Mouse (Mus musculus): ENCODE data around the gene Tenm2. TPM values are rescaled to one million over a fixed set of nuclear protein-coding genes. Genes with fewer than 3 reads are reported as not detected.

Tenm2 gene
- polyA plus RNA-seq, 1 experiment from 2014 or later, result 1.9 TPM

- H3K9me3 ChIP-seq (replicated peaks; ENCODE audit: control insufficient read depth, low read length), result no peaks in the 10 kb centered on the region
Measured at GRCm38 (mm10) chr11:36203896-36204295, 1031.9 kb downstream of the Tenm2 start.

GRCm38 (mm10) chr11:36194348-36194747 is 1041.4 kb downstream of the Tenm2 start:
- Histone ChIP-seq H3K27me3 (ENCODE audit: control insufficient read depth, insufficient read depth, low read length) (no peaks in the 10 kb centered on the region), H3K4me3 (replicated peaks; ENCODE audit: low read length) (no peak overlapping the region), H3K9me3 (replicated peaks; ENCODE audit: control insufficient read depth, low read length) (no peaks in the 10 kb centered on the region), H3K4me1 (ENCODE audit: control insufficient read depth, insufficient read depth, low read length) (no peaks in the 10 kb centered on the region), H3K36me3 (ENCODE audit: control insufficient read depth, insufficient read depth, low read length) (no peaks in the 10 kb centered on the region), H3K9ac (ENCODE audit: low read length) (no peak overlapping the region), H3K27ac (ENCODE audit: low read length) (no peak overlapping the region), H3K4me2 (ENCODE audit: low read depth, low read length) (no peak overlapping the region)
- WGBS, result 70% methylated on average over 2 of the region's 2 CpGs
- ATAC-seq (ENCODE audit: insufficient read depth, low FRiP score), result no peak

More at GRCm38 (mm10) chr11:36203896-36204295, 1031.9 kb downstream of the Tenm2 start:
- Histone ChIP-seq H3K27me3 (ENCODE audit: control insufficient read depth, insufficient read depth, low read length) (no peaks in the 10 kb centered on the region), H3K36me3 (ENCODE audit: control insufficient read depth, insufficient read depth, low read length) (no peaks in the 10 kb centered on the region), H3K4me1 (ENCODE audit: control insufficient read depth, insufficient read depth, low read length) (no peaks in the 10 kb centered on the region), H3K4me2 (ENCODE audit: low read depth, low read length) (no peak overlapping the region), H3K27ac (ENCODE audit: low read length) (no peak overlapping the region), H3K4me3 (replicated peaks; ENCODE audit: low read length) (no peak overlapping the region), H3K9ac (ENCODE audit: low read length) (no peak overlapping the region)
- no peak for ATAC-seq (ENCODE audit: insufficient read depth, low FRiP score)
- 61% methylated on average over 1 of the region's 1 CpGs for WGBS

DNA sequence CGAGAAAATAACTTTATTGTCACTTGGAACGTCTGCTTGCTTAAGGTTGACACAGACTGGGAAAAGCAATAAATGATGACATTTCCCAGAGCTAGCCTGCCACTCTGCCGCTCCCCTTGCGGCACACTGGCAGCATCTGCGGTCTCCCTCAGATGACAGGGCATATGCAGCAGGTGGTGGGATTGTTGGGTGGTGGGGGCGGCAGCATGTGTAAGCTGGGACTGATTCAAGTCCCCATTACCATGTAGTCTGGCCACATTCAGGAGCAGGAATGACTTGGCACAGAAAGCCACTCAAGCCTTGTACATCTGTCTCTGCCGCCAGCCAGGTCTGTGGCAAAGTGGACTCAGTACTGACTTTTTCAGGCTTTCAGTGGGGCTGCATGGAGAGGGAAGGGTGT is 1059.7 kb downstream of the Tenm2 start:
- Histone ChIP-seq H3K9me3 (replicated peaks; ENCODE audit: control insufficient read depth, low read length) (no peaks in the 10 kb centered on the region), H3K9ac (ENCODE audit: low read length) (no peak overlapping the region), H3K27me3 (ENCODE audit: control insufficient read depth, insufficient read depth, low read length) (no peaks in the 10 kb centered on the region), H3K27ac (ENCODE audit: low read length) (no peak overlapping the region), H3K4me1 (ENCODE audit: control insufficient read depth, insufficient read depth, low read length) (no peaks in the 10 kb centered on the region), H3K36me3 (ENCODE audit: control insufficient read depth, insufficient read depth, low read length) (no peaks in the 10 kb centered on the region), H3K4me3 (replicated peaks; ENCODE audit: low read length) (no peak overlapping the region), H3K4me2 (ENCODE audit: low read depth, low read length) (no peak overlapping the region)
- 59% methylated on average over 7 of the region's 7 CpGs for WGBS
- no peak for ATAC-seq (ENCODE audit: insufficient read depth, low FRiP score)

DNA sequence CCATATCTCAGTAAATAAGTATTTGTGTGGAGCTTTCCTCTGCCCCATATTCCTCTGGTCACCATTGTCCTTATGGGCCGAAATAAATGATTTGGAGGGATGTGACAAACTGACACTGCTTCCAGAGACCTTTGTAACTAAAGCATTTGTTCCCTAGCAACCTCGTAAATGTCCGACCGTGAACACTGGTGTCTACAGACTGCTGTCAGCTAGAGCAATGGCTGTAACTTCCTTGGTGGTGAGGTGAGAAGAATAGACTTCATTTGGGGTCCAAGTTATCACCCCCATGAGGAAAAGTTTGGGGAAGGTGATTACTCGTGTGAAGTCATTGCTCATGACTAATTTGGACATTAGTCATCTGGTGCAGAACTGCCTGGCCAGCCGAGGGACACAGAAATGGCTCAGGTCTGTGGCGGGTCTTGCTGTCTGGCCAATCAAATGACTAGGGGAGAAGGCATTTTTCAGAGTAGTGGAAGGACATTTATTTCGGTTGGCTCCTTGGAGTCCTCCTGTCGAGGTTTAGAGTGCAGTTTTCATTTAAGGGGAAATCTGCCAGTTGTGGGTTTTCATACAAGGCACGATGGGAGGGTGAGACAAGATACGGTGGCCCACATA is 1062.6 kb downstream of the Tenm2 start:
- no peak overlapping the region for H3K4me2 ChIP-seq (ENCODE audit: low read depth, low read length)
- WGBS, result 65% methylated on average over 11 of the region's 11 CpGs
- no peaks in the 10 kb centered on the region for H3K9me3 ChIP-seq (replicated peaks; ENCODE audit: control insufficient read depth, low read length)
- no peak for ATAC-seq (ENCODE audit: insufficient read depth, low FRiP score)
- no peaks in the 10 kb centered on the region for H3K27me3 ChIP-seq (ENCODE audit: control insufficient read depth, insufficient read depth, low read length)
- H3K4me1 ChIP-seq (ENCODE audit: control insufficient read depth, insufficient read depth, low read length), result no peaks in the 10 kb centered on the region
- no peak overlapping the region for H3K27ac ChIP-seq (ENCODE audit: low read length)
- no peak overlapping the region for H3K4me3 ChIP-seq (replicated peaks; ENCODE audit: low read length)
- H3K36me3 ChIP-seq (ENCODE audit: control insufficient read depth, insufficient read depth, low read length), result no peaks in the 10 kb centered on the region
- no peak overlapping the region for H3K9ac ChIP-seq (ENCODE audit: low read length)

- no peak overlapping the region for H3K27ac ChIP-seq (ENCODE audit: low read length)
- no peaks in the 10 kb centered on the region for H3K4me1 ChIP-seq (ENCODE audit: control insufficient read depth, insufficient read depth, low read length)
- H3K9me3 ChIP-seq (replicated peaks; ENCODE audit: control insufficient read depth, low read length), result no peaks in the 10 kb centered on the region
- H3K4me2 ChIP-seq (ENCODE audit: low read depth, low read length), result no peak overlapping the region
- H3K27me3 ChIP-seq (ENCODE audit: control insufficient read depth, insufficient read depth, low read length), result no peaks in the 10 kb centered on the region
- H3K9ac ChIP-seq (ENCODE audit: low read length), result no peak overlapping the region
- 74% methylated on average over 6 of the region's 6 CpGs for WGBS
- no peak overlapping the region for H3K4me3 ChIP-seq (replicated peaks; ENCODE audit: low read length)
- no peak for ATAC-seq (ENCODE audit: insufficient read depth, low FRiP score)
- H3K36me3 ChIP-seq (ENCODE audit: control insufficient read depth, insufficient read depth, low read length), result no peaks in the 10 kb centered on the region
Measured at GRCm38 (mm10) chr11:36172520-36172919, 1063.2 kb downstream of the Tenm2 start.

- Histone ChIP-seq H3K4me3 (replicated peaks; ENCODE audit: low read length) (no peak overlapping the region), H3K4me1 (ENCODE audit: control insufficient read depth, insufficient read depth, low read length) (no peaks in the 10 kb centered on the region), H3K4me2 (ENCODE audit: low read depth, low read length) (no peak overlapping the region), H3K9ac (ENCODE audit: low read length) (no peak overlapping the region), H3K27me3 (ENCODE audit: control insufficient read depth, insufficient read depth, low read length) (no peaks in the 10 kb centered on the region), H3K36me3 (ENCODE audit: control insufficient read depth, insufficient read depth, low read length) (no peaks in the 10 kb centered on the region), H3K27ac (ENCODE audit: low read length) (no peak overlapping the region), H3K9me3 (replicated peaks; ENCODE audit: control insufficient read depth, low read length) (no peaks in the 10 kb centered on the region)
- no peak for ATAC-seq (ENCODE audit: insufficient read depth, low FRiP score)
- whole genome bisulfite sequencing, result 87% methylated on average over 7 of the region's 7 CpGs
Measured at GRCm38 (mm10) chr11:36171991-36172390, 1063.8 kb downstream of the Tenm2 start.

DNA sequence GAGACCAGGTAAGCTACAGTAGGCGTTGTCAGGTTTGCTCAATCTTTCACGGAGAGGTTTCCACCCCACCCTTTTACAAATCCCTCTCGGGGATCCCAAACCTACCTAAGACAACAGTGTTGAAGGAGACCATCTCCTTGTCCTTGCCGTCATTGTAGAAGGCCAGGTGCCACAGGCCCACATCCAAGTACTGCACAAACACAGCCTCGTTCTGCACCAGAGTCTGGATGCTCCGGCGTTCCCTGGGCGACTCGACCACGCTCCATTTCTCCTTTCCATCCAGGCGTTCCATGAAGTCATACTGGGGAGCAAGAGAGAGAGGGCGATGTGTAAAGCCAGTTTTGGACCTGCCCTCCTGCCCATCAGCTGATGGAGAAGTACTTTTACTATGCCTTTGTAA is 1064.5 kb downstream of the Tenm2 start:
- Histone ChIP-seq H3K9me3 (replicated peaks; ENCODE audit: control insufficient read depth, low read length) (no peaks in the 10 kb centered on the region), H3K4me3 (replicated peaks; ENCODE audit: low read length) (no peak overlapping the region), H3K27ac (ENCODE audit: low read length) (no peak overlapping the region), H3K27me3 (ENCODE audit: control insufficient read depth, insufficient read depth, low read length) (no peaks in the 10 kb centered on the region), H3K9ac (ENCODE audit: low read length) (no peak overlapping the region), H3K4me2 (ENCODE audit: low read depth, low read length) (no peak overlapping the region), H3K4me1 (ENCODE audit: control insufficient read depth, insufficient read depth, low read length) (no peaks in the 10 kb centered on the region), H3K36me3 (ENCODE audit: control insufficient read depth, insufficient read depth, low read length) (no peaks in the 10 kb centered on the region)
- 92% methylated on average over 12 of the region's 12 CpGs for WGBS
- no peak for ATAC-seq (ENCODE audit: insufficient read depth, low FRiP score)

DNA sequence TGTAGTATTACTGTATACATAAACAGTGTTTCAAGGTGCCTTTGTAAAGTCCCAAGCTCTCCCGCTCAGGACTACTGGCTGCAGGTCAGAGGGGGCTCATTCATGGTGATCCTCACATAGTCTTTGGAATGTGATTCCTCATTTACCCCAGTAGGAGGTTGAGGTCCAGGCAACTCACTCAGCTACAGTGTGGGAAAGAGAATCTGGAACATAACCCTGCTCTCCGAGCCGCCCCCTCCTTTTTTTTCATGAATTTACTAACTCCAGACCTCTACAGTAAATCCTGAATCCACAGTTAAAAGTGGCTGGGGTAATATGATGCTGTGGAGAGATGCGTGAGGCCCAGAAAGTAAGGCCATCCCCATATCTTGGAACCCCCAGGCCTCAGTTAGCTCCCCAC is 1066.0 kb downstream of the Tenm2 start:
- 81% methylated on average over 4 of the region's 4 CpGs for WGBS
- Histone ChIP-seq H3K27ac (ENCODE audit: low read length) (no peak overlapping the region), H3K4me3 (replicated peaks; ENCODE audit: low read length) (no peak overlapping the region), H3K4me2 (ENCODE audit: low read depth, low read length) (no peak overlapping the region), H3K4me1 (ENCODE audit: control insufficient read depth, insufficient read depth, low read length) (no peaks in the 10 kb centered on the region), H3K36me3 (ENCODE audit: control insufficient read depth, insufficient read depth, low read length) (no peaks in the 10 kb centered on the region), H3K27me3 (ENCODE audit: control insufficient read depth, insufficient read depth, low read length) (no peaks in the 10 kb centered on the region), H3K9me3 (replicated peaks; ENCODE audit: control insufficient read depth, low read length) (no peaks in the 10 kb centered on the region), H3K9ac (ENCODE audit: low read length) (no peak overlapping the region)
- no peak for ATAC-seq (ENCODE audit: insufficient read depth, low FRiP score)

DNA sequence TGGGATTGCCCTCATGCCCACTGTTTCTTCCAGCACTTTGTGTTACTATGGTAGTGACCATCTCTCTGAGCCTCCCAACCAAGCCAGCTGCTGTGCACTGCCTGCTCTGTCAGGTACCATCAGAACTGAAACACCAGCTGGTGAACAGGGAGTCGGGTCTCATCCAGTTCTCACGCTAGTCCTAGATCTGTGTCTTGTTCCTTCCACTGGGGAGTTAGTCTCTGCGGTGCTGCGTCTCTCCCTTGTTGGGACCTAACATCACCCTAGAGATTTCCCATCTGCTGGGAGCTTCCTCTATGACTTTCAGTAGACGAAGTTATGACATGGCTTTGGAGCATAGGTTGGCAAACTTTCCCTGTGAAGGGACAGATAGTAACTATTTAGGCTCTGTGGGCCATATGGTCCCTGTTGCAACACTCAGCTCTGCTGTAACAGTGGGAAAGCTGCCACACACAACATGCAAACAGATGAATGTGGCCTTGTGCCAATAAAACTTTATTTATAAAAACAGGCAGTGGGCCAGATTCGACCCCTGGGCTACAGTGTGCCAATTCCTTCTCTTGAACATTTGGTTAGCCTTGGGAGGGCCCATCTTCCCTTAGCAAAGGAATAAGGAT is 1066.7 kb downstream of the Tenm2 start:
- H3K27me3 ChIP-seq (ENCODE audit: control insufficient read depth, insufficient read depth, low read length), result no peaks in the 10 kb centered on the region
- no peak overlapping the region for H3K27ac ChIP-seq (ENCODE audit: low read length)
- no peak overlapping the region for H3K4me2 ChIP-seq (ENCODE audit: low read depth, low read length)
- no peak for ATAC-seq (ENCODE audit: insufficient read depth, low FRiP score)
- H3K9ac ChIP-seq (ENCODE audit: low read length), result no peak overlapping the region
- no peaks in the 10 kb centered on the region for H3K36me3 ChIP-seq (ENCODE audit: control insufficient read depth, insufficient read depth, low read length)
- H3K4me3 ChIP-seq (replicated peaks; ENCODE audit: low read length), result no peak overlapping the region
- H3K4me1 ChIP-seq (ENCODE audit: control insufficient read depth, insufficient read depth, low read length), result no peaks in the 10 kb centered on the region
- WGBS, result 77% methylated on average over 6 of the region's 6 CpGs
- H3K9me3 ChIP-seq (replicated peaks; ENCODE audit: control insufficient read depth, low read length), result no peaks in the 10 kb centered on the region
